Mouse (Mus musculus): ENCODE results near the gene Myo6.

DNA sequence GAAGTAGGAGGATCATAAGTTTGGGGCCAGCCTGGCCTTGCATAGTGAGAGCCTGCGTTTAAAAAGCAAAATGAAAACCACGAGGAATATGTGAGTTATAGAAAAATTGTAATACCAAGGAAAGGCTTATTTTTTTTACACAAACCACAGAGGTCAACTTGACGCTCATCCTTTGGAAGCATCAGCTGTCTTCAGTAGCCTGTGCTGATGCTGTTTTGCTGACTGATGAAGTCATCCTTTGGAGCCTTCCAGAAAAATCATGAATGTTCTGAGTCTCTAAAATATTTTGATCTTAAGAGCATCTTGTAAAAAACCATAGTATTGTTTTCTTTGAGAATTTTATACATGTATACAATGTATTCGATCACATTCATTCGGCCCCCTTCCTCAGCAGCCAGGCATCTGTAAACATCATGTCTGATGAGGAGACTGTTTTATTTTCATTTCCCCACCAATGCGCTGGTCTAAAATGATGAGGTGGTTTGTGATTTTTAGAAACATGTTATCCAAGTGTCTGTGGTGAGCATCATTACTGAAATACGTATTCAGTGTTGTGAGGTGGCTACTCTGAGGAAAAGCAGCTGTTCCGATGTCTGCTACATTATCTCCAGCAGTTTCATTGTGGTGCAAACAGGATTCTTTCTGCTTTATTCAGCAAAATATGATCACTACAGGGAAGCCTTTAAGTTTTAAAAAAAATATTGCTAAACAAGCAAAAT is 110.4 kb downstream of the Myo6 start:
- TF ChIP-seq CTCF (IDR thresholded peaks at IDR 0.05; ENCODE audit: low read depth) (no peak), EP300 (IDR thresholded peaks at IDR 0.05; ENCODE audit: low read depth) (no peak)

Measured in liver, embryonic 14.5 days (tissue).